Mouse (Mus musculus): ENCODE results near the gene Ttll11.

Ttll11 gene

DNA sequence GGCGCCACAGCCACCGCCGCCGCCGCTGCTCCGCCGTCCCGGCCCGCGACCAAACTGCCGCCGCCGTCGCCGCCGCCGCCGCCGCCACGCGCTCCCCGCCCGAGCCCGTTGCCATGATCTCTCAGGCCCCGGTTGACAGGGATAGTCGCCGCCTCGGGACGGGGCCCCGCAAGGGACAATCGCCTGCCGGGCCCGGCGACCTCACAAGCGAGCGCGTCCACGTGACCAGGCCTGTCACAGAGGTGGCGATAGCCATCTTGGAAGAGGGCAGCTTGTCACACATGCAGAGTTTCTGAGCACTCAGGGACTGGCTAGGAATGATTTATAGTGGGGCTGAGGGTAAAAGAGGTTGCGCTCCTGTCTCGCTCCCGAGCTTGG, at the start of gene Ttll11:
Gene Ttll11, minus strand, starts transcription at position 270 of the 378 bp plus-strand sequence.
- DNase-seq: peak; percentile 94 to 96

DNA sequence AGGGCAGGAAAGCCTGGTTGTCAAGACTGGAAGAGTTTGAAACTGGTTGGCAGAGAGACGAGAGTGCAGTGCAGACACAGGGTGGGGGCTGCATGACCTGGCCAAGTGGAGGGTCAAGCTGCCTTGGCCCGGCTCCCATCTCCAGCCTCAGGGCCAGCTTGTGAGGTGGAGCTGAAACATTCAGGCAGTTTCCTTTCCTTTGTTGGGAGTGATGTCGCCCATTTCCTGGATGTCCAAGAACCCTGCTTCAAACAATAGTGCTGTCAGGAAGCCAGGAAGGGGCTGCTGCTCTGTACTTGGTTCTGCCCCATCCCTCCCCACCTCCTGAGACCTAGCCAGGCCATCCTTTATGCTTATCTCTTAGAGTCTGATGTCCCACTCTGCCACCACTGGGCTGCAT, 43.6 kb upstream of the Ttll11 start:
- peak; percentile 65 to 77 for DNase-seq

DNA sequence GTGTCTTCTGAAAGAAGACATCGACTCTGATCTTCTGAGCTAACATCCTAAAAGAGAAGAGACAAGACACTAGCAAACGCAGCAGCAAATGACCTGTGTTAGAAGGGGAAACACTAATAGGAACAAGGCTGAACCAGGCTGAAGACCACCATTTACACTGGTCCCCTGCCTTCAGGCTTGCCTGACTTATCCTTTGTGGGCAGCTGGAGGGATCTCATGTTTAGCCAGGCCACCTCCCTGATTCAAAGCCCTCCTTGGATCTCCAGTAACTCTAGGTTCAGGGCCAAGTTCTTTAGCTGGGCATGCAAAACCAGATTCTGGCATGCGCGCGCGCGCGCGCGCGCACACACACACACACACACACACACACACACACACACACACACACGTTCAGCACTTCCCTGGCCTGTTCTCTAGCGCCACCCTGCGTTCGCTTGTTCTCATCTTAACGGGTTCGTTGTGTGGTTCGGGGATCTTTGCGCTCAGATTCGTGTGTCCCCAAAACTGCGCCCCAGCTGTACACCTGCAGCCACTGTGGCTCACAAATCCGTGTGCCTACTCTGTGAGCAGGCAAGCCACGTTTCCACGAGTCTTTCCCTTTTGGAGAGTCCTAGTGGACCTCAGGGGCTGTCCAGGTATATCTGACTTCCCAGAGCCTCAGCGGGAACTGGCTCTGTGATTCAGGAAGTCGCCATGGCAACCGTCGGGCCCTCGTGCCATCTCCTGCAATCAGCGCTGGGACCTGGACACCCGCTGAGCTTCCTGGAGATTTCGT, 41.9 kb upstream of the Ttll11 start:
- peak; percentile 38 to 66 for DNase-seq

DNA sequence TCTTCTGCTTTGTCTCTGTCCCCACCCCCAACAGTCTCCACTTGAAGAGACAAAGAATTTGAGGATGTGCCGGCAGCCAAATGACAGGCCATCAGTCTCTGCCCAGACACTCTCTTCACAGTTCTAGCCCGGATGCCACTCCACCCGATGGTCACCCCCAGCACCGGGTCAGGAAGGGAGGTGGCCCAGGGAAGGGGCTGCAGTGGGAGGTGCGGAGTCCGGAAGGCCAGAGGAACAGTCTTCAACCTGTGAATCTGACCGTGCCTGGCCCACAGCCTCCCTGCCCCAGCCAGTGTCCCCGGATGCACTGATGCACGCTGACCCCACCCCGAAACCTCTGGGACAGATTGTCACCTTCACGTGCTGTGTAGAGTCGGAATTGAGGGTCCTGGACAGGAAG, 33.3 kb upstream of the Ttll11 start:
- peak; percentile 41 to 57 for DNase-seq

DNA sequence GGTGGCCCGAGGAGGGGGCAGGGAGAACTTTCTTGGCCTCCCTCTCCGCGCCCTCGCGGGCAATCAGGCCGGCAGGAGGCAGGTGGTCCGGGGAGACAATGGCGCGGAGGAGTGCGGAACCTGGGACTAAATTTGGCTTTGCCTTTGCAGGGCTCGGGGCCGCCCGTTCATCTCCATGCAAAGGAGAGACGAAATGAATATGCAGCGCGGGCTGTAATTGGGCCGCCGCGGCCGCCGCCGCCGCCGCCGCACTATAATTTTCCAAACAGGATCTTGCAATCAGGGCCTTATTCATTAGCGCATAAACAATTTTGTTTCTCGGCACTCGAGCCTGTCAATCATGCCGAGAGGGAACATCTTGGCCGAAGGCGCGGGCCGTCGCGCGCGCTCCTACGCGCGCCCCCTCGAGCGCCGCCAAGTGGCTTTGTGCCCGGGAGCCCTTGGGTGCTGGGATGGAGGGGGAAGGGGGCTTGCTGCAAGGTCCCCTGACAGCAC, 31.7 kb upstream of the Ttll11 start:
- no peak for DNase-seq

DNA sequence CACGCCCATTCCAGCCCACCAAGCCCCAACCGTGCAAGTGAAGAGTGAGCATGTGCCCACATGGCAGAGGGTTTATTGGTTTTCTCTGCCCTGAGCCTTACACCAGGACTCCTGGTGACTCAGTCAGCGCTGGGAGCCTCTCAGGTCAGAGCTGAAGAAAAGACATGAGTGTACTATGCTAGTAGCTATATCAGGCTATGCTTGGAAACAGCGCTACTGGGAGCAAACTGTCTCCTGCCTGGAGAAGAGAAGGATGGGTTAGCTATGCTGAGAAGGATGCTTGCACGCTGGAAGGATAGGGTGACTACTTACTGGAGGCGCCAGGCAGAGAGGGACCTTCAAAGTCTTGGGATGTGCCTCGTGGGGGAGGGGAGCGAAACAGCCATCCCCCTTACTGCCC, 30.9 kb upstream of the Ttll11 start:
- DNase-seq: no peak

DNA sequence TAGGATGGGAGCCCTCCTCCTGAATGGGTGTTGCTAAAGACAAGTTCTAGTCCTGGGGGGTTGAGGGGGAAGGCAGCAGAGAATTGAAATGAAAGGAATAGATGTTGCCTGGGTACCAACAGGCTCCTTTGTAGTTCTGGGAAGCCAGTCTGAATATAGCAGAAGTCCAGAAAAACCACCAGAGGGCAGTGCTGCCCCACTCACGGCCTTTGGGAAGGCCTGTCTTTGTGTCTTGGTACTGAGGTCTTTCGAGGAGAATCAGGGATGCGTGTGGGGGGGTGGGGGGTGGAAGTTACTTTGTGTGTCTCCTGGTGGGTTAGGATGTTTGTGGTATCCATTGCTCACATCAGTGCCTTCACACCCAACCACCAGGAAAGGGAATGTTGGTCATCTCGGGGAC, 29.7 kb upstream of the Ttll11 start:
- DNase-seq: peak; percentile 40 to 45

DNA sequence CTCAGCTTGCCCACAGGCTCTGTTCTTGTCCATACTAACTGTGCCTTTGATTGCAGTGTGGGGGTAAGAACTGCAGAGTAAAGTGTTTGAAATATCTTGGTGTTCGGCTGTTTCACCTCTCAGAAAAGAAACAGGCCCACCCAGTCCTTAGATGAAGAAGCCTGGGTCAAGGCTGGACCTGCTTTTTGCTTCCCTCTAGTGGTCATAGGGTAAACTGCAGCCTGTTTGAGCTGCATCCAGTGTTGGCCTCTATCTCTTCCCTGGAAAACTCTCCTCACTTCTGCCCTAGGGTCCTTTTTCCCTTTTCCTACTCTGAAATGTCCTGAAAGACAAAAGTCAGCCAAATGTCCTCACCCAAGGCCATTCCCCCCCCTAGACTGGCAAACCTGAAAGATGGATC, 28.4 kb upstream of the Ttll11 start:
- peak in 1 of 2 experiments; percentile 33 for DNase-seq

DNA sequence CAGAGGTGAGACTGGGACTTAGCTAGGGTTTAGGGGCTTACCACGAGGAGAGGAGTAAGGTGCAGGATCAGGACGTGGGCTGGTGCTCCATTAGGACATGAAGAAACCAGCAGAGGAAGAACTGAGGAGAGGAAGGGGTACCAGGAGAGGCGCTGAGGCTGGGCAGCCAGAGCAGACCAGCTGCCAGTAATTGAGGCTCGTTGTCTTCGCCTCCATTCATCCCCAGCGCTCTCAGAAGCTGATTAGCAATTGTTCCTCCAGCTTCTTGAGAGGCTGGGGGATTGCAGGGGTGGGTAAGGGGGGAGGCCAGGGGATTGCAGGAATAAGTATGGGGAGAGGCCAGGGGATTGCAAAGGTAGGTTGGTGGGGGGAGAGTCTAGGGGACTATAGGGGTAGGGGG, 22.5 kb upstream of the Ttll11 start:
- DNase-seq: no peak

DNA sequence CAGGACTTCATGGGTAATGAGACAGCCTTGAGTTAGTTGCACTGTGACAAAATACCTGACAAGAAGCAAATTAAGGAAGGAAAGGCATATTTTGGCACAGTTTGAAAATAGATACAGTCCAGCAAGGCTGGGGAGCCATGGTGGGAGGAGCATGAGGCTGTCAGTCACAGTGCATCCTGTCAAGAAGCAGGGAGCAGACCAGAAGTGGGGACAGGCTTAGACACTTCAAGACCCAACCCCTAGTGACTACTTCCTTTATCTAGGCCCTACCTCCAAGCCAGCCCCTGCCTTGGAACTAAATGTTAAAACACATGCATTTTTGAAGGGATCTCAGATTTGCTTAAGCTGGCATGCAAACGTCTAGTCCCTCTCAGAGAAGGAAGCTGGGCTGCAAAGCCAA, 20.7 kb upstream of the Ttll11 start:
- no peak for DNase-seq

DNA sequence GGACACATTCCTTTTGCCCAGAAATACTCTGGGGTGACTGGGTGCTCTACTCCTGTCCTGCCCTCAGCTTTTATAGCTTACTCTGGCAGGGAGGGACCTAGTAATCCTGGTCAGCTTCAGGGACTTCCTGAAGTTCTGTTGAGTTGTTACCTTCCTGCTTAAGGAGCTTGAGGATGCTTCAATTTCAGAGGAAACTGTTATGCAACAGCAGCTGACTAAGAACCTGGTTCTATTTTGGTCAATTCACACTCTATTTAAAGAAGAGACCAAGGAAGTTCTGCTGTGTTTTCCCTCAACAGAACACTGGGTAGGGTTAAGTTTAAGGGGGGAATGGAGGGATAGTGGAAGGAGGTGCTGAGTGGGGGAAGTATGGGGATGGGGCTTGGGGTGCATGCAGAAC, 19.5 kb upstream of the Ttll11 start:
- no peak for DNase-seq

DNA sequence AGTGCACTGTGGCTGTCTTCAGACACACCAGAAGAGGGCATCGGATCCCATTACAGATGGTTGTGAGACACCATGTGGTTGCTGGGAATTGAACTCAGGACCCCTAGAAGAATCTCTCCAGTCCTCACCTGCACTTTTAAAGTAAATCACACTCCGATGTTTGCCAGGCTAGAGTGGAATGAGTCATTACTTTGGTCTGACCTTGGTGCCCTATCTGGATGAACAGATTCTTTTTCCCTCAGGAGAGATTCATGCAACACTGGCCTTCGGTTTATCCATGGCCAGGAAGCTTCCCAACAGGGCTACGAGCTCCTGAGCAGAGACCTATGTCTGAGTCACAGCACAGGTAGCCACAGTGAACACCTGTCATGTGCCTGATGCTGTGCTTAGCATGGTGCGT, 18.7 kb upstream of the Ttll11 start:
- DNase-seq: no peak

DNA sequence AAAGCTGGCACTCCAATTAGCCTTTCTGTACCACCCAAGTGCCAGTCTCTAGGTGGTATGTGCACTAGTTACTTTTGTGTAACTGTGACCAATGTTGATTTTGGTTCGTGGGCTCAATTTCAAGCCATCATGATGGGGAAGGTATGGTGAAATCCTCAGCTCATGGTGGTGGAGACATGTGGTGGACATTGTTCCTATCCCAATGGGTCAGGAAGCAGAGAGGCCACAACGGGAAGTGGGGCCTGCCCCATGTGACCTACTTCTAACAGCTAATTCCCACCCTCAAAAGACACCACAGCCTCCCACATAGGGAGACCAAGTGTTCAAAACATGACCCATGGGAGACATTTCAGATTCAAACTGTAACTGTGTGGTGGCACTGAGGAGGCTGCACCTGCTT, 17.0 kb upstream of the Ttll11 start:
- no peak for DNase-seq

DNA sequence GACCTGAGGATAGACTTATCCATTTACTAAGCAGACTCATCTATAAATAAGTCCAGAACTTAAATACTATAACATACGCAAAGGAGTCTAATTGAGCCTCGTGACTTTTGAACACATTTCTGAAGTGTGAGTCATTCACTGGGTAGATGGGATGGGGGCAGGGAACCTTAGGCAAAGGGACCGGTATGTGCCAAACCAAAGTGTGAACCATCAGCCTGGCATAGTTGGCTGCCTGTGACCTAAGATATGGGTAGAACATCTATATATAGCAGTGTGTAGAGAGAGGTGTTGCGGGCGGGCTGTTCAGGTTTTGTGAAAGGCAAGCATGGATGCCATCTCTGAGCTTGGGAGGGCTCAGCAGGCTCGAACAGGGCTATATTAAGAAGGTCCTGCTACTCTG, 14.6 kb upstream of the Ttll11 start:
- DNase-seq: no peak

DNA sequence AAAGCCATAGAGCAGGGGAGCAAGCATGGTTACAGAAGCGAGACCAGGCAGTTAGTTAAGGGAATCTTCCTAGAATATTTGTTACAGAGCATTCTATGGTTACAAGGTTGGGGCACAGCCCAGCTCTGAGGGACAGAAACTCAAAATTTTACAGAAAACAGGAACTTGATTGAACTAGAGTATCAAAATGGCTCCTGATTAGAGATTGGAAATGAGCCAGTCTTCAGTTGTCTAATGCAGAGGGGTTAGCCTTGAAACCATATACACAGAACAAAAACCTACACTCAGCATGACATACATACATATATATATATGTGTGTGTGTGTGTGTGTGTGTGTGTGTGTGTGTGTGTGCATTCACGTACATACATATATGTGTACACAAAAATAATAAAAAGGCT, 13.8 kb upstream of the Ttll11 start:
- DNase-seq: no peak

DNA sequence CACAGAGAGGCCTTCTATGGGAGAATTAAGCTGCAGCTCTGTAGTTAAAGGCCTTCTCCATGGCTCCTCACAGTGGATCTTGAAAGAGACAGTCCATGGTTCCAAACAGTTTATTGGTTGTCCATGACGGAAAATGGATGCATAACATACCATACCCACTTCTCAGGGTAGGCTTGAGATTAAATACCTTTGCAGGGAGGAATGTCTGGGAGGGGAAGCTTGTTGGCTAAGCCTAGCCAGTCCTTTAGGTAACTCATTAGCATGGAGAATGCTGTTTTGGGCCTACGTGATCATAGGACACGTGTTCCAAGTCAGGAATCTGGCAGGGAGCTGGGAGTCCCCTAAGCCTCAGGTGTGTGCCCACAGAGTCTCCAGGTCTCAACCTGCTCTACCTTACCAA, 12.5 kb upstream of the Ttll11 start:
- DNase-seq: no peak

DNA sequence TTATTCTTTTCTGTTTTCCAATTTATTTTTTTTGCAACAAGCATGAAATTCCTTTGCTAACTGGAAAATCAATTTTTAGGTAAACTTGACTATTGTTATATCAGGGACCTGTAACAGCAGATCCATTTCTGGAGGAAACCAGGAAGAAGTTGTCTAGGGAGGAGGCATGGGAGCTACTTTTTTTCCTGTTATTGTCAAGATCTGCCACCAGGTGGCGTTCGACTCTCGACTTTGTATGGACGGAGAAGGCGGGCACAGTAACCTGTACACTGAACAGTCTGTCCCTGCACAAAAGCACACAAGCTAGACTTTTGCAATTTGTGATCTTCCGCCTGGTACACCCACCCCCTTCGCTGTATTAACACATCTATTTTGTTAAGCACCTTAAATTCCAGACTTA, 4.2 kb upstream of the Ttll11 start:
- peak; percentile 48 to 61 for DNase-seq

DNA sequence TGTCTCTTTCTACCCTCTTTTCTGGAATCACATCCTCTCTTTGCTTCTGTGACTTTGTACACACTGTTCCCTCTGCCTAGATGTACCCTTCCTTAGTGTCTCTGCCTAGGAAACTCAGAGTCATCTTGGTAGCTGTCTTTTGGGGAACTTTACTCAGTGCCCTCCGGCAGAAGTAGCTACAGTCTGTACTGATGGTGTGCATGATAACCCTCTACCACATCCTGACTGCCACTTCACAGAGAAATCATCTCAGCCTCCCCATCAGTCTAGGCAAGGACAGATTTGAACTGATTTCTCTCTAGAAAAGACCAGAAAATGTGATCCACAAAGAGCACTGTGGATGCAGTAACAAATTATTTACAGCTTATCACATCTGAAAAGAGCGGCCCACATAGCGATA, 2.2 kb upstream of the Ttll11 start:
- no peak for DNase-seq

DNA sequence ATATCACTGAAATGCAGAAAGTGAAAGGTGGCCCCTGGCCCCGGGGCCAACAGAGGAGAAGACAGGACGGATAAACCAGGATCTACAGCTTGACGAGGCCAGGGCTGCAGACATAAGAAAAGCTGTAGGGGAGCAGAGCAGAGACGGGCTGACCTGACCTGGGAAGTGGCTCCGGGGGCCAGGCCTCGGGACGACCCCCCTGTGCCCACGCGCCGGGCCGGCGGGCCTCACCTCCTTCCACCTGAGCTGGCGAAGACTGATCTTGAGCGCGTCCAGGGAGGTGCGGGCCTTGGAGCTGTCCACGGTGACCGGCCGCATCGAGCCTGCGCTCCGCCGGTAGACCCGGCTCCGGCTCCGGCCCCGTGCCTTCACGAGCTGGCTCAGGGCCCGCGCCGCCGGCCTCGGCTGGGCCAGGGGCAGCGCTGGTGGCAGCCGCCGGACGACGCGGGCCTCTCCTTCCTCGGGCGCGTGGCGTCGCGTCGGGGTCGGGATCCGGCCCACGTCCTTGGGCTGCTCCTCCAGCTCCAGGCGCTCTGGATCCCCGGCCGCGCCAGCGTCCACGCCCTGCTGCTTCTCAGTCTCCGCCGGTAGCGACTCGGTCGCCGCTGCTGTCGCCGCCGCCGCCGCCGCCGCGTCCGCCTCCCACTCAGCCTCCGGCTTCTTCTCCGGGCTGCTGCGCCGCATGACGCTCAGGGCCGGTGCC, 621 bp downstream of the Ttll11 start:
- peak; percentile 34 to 46 for DNase-seq

DNA sequence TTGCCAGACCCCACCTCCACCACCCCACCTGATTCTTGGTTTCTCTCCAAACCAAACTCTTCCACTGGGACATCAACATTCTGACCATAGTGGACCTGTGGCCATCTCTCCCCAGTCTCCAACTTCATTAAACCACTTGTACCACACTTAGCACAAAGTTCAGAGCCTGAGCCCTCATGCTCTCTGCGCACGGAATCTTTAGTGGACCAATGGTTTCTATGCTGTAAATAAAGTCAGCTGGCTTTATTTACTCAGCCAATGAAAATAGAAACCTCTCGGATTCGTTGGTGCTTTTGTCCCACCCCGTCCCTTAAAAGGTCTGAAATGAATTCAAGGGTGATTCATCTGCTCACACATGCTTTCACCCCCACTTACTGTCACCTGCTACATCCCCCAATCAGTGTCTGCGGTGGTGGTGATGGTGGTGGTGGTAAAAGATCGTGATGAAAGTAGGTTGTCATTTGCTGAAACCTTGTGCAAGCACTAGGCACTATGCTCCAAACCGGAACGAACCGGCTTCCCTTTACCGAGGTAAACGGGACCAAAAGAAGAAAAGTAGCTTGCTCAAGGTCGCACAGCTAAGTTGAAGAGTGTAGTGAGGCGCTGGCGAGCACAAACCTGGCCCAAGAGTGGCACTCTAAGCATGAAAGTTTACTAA, 1.3 kb downstream of the Ttll11 start:
- peak in 1 of 2 experiments; percentile 51 for DNase-seq

DNA sequence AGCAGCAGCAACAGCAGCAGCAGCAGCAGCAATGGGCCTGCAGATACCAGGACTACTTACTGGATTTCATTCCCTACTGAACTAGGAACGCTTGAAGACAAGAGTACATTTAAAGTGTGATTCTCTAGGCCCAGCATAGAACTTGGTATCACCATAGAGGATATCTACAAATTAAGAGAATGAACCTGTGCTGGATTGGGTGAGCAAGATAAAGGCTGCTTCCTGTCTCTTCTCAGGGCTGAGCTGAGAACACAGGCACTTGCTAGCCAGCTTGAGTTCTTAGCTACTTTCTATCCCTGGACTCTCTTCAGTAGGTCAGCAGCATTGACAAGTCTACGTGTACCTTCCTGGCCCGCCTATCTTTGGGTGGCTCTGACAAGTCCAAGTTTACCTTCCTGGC, 2.0 kb downstream of the Ttll11 start:
- DNase-seq: no peak

DNA sequence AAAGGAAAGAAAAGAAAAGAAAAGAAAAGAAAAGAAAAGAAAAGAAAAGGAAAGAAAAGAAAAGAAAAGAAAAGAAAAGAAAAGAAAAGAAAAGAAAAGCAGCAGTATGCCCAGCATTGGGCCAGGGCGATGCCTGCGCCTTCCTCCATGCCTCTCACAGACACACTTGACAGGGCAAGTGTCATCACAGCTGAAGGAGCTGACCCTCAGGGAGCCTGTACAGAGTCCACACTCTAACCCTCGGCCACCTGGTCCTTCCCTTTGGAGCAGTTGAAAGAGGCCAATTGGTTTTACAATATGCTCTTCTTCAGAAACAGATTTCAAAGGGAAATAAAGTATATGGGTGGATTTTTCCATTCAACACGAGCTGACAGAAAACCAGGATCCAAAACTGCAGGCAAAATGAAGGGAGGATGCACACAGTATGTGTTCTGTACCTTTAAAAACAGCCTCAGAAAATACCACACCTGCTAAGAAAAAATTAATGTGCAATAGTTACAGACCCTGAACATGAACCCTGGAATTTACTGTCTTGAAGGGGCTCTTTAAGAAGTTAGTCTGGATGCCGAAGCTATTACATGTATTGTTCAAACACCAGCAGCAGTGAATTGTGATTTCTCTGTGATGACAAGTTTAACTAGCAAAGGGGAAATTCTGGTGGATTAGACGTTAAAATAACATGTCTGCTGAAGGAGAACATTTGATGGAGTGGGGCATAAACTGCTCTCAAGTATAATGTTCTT, 7.3 kb downstream of the Ttll11 start:
- no peak for DNase-seq

DNA sequence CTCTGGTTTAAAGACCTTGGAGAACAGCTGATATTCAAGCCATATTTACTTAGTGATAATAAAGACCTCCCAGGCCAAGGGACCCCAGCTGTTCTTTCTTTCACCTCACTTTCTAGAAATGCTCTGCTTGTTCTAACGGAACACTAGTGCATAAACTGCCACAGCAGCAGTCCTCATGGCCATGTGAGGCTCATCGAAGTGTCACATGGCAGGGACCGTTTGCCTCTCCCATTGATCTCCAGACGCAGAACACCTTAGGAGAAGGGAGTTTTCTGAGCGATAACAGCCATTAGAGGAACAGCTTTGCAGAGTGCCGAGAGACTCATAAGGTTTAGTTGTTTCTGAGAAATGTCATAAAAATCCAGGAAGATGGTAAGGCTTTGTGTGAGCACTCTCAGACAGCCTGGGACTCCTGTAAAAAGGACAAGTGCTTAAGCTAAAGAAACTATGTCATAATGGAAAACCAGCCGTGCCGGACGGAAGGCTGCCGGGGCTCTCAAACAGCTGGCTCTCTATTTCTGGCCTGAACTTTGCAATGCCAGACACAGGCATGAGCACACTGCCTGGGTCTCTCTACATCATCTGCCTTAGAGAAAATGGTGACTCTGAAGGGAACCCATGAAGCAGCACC, 13.7 kb downstream of the Ttll11 start:
- DNase-seq: no peak

Measured in kidney, adult 8-10 months (tissue).